Mouse (Mus musculus): ENCODE measurements around the gene Gm11733.

Gm11733 gene

DNA sequence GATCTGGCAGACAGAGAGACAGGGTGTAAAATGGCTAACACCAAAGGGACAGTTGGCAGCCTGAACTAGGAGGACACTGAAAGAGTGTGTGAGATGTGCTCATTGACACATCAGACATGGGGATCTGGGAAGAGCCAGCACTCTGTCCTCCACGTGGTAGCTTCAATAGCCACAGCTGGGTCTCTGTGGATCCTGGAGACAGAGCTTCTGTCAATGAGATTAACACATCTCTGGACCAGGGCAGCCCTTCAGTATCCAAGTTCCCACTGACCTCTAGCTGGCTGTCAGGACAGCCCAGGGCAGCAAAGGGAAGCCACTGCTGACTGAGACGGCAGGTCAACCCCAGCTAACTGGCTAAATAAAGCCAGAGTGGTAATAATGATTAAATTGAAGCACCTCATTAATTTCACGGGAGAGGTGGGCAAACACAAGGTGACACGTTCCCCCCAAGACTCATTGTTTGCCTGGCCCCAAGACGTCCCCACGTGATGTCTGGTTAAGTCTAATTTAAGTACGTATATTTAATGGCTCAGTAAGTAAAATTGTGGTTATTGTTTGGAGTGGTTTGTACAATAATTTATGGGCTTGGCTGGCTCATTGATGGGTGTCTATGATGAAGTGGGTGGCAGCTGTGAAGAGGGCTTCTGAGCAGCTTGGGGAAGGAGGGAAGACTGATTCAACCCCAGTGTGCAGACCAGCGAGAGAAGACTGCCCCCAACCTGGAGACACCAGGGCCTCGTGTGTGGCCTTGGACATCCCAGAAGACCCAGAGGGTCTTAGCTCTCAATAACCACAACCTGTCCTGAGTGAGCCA is 51.5 kb downstream of the Gm11733 start:
- no peak for DNase-seq (ENCODE audit: low read depth)

DNA sequence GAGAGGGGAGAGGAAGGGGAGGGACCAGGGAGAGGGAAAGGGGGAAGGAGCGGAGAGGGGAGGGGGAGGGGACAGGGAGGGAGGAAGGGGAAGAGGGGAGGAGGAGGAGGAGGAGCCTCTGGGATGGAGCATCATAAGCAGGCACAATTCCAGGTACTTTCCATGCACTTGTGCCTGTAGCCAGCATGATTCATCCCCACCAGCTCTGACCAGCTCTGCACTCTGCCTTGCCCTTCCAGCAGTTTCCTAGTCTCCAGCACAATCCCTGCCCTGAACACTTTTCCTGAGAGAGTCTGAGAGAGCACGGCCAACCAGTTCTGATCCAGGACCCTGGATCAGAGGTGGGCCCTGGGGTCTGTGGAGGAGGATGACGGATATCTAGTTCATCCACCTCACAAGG is 52.4 kb downstream of the Gm11733 start:
- peak; percentile 82 for DNase-seq (ENCODE audit: low read depth)
